Mouse (Mus musculus): ENCODE measurements at regions not wholly inside any gene's neighbourhood (a gene's known extent, or its start where the extent isn't known, plus 50 kb on each side); places are given as distances from the start of the nearest gene placed in this dataset.

DNA sequence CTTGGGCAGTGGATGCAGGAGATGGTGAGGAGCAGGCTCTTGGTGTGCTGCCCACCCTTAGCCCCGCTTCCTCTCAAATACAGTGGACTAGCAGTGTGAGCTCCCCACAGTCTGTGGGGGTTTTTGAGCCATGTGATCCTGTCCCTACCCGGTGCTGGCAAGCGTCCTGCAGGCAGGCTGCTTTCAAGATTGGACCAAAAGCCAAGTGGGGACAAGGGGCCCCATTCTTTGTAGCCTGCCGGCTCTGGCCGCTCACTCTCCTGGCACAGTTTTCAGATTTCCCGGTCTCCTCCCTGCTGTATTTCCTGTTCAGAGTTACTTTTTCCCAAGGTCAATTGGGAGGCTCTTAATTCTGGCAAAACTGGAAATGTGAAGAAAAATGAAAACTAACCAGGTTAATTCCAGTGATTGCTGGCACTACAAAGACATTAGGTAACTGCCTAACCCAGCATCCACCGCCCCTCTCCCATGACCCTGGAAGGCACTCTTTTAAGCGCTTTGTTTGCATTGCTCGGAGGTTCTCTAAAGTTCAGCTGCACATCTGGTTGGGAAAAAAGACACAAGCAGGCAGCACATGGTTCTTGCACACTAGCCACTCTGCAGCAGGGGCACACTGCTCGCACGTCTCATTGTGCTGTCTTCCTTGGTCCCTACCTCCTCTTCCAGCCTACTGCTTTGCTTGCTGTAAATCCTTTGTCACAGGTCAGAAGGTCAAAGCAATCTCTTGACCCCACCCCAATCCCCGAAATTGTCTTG lies 105.6 kb downstream of the Rassf10 start:
- in situ Hi-C loops (cut with MboI; ENCODE audit: unreplicated experiment in 2 of 2), result no loop called here

DNA sequence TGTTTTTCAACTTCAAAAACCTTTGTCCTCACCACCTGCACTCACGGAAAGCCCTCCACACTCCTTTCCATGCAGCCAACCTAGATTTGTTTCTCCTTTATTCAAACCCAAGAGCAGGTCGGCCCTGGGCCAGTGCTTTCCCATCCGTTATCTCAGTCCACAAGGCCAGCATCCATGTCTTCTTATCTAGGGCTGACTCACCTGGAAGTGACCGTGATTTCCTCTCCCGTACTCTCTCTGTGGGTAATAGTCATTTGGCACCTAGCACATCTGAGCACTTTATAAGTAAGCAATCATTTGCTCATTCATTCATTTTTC lies 106.2 kb downstream of the Rassf10 start:
- in situ Hi-C loops (cut with MboI; ENCODE audit: unreplicated experiment in 2 of 2), result no loop called here

DNA sequence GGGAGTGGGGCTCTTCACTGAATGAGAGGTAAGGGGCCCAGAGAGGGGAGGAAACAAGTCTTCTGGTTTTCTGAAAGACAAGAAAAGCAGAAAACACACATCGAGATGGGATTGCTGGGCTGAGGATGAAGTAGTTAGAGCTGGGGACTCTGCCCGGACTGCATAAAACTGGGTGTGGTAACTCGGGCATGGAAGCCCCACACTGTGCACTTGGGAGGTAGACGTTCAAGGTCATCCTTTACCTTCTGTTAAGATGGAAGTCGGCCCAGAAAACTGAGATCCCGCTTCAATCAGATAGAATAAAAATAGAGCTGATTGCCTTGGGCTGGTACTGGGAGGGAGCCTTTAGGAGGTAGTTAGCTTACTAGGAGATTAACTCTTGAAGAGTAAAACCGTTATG lies 107.2 kb downstream of the Rassf10 start:
- in situ Hi-C loops (cut with MboI; ENCODE audit: unreplicated experiment in 2 of 2), result no loop called here

DNA sequence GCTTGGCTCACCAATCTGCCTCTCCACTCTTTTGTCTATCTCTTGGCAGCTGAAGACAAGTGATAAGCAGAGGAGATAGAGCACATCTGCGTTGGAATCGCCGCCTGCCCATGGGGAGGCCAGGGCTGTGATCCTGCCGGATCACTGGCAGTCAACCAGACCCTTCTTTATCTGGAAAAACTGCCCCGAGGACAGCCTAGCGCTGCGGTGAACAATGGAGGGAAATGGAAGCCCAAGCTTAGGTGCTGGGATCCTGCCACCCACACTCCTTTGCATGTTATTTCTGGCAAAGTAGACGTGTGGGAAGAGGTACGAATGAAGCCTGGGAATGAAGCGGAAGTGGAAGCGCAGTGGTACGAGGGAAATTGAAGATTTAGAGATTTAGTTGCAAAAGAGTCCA lies 112.8 kb downstream of the Rassf10 start:
- in situ Hi-C loops (cut with MboI; ENCODE audit: unreplicated experiment in 2 of 2), result no loop called here

- in situ Hi-C loops (cut with MboI; ENCODE audit: unreplicated experiment in 2 of 2), result no loop called here
Observed at GRCm38 (mm10) chr7:113068296-113068695, 114.5 kb downstream of the Rassf10 start.

DNA sequence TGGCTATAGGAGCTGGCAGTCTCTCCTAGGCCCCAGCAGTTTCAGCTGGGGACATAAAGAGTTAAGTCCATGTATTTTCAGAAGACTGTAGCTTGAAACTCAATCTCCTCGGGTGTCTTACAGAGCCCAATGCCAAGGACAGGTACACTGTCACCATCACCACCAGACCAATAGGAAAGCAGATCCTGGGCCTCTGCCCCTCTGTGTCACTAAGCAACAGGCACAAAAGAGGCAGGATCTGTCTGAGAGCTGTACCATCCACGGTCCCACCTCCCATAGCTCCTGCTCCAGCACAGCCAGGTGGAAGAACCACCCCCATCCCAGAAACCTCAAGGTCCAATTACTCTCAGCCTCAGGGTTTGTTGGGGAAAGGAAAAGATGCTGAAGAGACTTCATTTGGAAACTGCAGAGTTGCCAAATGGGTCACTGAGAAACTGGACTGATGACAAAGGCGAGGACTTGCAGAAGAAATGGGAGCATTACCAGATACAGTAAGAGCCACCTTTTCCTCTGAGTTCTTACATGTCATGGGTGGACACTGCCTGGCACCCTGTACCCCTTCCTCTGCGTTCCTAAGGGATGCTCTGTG lies 115.7 kb downstream of the Rassf10 start:
- in situ Hi-C loops (cut with MboI; ENCODE audit: unreplicated experiment in 2 of 2), result no loop called here

DNA sequence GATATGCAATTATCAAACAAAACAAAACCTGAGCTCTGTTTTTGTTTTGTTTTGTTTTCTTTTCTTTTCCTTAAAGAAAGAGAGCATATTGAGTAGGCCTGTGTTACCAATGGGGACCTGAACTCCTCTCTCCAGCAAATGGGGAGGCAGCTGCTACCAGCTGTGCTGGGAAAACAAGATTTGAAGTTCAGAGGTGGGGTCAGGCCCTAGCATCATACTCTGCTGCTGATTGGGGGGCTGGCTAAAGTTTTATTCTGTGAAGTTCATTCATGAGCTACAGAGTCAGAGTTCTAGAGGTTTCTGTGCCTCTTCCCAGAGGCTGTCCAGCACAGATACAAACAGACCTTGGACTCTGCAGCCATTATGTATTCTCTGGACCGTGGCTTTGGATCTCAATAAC lies 117.7 kb downstream of the Rassf10 start:
- in situ Hi-C loops (cut with MboI; ENCODE audit: unreplicated experiment in 2 of 2), result no loop called here

DNA sequence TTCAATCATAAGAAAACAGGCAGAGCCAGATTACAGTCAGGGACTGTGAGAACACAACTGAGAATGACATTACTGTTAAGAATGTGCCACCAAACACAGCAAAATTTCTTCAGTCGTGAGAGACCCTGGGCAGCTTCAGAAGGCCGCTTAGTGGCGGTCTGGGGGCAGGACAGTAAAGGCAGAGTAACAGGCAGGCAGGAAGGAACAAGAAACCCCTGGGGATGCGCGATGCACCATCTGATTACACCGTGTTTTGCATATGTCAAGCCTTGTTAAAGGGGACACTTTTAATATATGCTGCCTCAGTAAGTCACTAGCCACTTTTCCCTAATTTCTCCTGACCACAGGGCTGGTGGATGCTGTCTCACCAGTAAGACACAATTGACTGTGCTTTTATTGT lies 120.0 kb downstream of the Rassf10 start:
- in situ Hi-C loops (cut with MboI; ENCODE audit: unreplicated experiment in 2 of 2), result no loop called here

GRCm38 (mm10) chr7:113075371-113075770 lies 121.6 kb downstream of the Rassf10 start:
- in situ Hi-C loops (cut with MboI; ENCODE audit: unreplicated experiment in 2 of 2), result no loop called here

- in situ Hi-C loops (cut with MboI; ENCODE audit: unreplicated experiment in 2 of 2), result no loop called here
Observed at GRCm38 (mm10) chr7:113076243-113076642, 122.5 kb downstream of the Rassf10 start.

- in situ Hi-C loops (cut with MboI; ENCODE audit: unreplicated experiment in 2 of 2), result no loop called here
Observed at GRCm38 (mm10) chr7:113081120-113081519, 126.1 kb upstream of the Arntl start.

GRCm38 (mm10) chr7:113084930-113085625 lies 122.2 kb upstream of the Arntl start:
- in situ Hi-C loops (cut with MboI; ENCODE audit: unreplicated experiment in 2 of 2), result no loop called here

GRCm38 (mm10) chr7:113086158-113086557 lies 121.1 kb upstream of the Arntl start:
- in situ Hi-C loops (cut with MboI; ENCODE audit: unreplicated experiment in 2 of 2), result no loop called here

GRCm38 (mm10) chr7:113087646-113088045 lies 119.6 kb upstream of the Arntl start:
- in situ Hi-C loops (cut with MboI; ENCODE audit: unreplicated experiment in 2 of 2), result no loop called here

GRCm38 (mm10) chr7:113089044-113089443 lies 118.2 kb upstream of the Arntl start:
- in situ Hi-C loops (cut with MboI; ENCODE audit: unreplicated experiment in 2 of 2), result no loop called here

DNA sequence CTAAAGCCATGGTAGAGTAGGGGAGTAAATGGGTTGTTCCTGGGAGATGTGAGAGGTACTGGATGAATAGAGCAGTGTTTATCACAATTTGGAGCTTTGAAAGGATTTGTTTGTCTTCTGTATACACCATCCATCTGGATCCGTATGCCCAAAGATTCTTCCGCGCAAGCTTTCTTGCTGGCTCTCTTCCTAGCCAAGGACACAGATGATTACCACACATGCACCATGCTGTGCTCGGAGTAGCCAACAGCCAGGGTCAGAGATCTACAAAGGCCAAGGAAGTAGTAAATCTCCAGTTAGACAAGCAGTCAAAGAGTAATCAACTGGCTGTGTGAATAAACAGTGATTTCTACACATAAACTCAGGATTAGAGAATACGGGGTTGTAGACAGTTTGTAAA lies 113.3 kb upstream of the Arntl start:
- in situ Hi-C loops (cut with MboI; ENCODE audit: unreplicated experiment in 2 of 2), result no loop called here

DNA sequence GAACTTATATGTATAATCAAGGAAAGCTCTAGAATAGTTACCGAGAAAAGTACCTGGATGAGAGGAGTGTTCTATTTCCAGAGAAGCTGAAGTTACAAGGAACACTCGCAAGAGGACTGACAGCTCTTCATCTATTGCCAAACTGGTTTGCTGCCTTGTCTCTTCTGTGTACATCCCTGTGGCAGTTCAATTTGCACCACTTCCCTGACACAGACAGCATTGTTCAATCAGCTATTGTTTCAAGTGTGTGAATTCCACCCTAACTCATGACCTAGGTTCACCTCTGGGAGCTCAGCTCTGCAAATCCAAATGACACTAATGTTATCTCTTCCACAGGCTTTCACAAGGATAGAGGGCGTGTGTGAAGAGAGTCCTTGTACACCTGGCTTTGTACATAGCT lies 112.2 kb upstream of the Arntl start:
- in situ Hi-C loops (cut with MboI; ENCODE audit: unreplicated experiment in 2 of 2), result no loop called here

GRCm38 (mm10) chr7:113104265-113104664 lies 103.0 kb upstream of the Arntl start:
- in situ Hi-C loops (cut with MboI; ENCODE audit: unreplicated experiment in 2 of 2), result no loop called here

DNA sequence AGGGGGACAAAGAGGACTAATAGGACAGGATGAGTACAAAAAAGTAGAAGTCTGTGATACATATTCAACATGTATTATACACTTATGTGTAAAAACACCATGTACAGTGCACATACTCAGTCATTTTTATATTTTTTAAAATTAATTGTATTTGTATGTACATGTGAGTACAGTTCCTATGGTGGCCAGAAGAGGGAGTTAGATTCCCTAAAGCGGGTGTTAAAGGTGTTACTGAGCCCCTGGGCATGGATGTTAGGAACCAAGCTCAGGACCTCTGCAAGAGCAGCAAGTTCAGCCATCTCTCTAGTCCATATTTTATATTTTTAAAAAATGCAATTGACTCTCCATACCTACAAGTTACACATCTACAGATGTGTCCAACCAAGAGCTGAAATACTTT lies 101.9 kb upstream of the Arntl start:
- in situ Hi-C loops (cut with MboI; ENCODE audit: unreplicated experiment in 2 of 2), result no loop called here

DNA sequence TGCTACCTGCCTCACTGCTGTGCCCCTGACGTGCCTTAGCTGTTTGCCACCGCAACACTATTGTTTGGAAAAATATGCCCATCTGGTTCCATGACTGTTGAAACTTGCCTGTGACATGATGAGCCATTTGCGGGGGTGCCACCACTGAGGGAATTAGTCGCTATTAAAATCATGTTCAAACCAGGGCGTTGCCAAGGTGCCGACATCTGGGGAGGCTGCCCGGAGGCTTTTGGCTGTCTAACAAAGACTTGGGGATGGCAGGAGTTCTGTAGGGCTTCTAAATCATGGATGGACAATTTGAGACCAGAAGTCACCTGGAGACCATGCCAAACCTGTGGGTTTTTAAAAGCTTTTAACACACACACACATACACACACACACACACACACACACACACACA lies 100.5 kb upstream of the Arntl start:
- in situ Hi-C loops (cut with MboI; ENCODE audit: unreplicated experiment in 2 of 2), result no loop called here

DNA sequence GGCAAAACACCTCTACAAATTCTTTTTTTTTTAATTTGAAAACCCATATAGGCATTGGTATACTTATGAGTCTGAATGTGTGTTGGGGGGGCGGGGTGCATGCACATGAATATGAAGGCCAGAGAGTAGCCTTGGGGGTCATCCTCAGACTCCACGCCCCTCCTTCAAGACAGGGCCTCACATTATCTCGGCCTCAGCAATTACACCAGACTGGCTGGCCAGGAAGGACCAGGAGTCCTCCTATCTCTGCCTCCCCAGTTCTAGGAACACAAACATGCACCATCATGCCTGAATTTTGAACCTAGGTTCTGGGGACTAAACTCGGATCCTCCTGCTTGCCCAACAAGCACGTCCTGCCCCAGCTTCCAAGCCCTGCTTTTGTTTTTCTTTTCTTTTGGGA lies 99.3 kb upstream of the Arntl start:
- in situ Hi-C loops (cut with MboI; ENCODE audit: unreplicated experiment in 2 of 2), result no loop called here

DNA sequence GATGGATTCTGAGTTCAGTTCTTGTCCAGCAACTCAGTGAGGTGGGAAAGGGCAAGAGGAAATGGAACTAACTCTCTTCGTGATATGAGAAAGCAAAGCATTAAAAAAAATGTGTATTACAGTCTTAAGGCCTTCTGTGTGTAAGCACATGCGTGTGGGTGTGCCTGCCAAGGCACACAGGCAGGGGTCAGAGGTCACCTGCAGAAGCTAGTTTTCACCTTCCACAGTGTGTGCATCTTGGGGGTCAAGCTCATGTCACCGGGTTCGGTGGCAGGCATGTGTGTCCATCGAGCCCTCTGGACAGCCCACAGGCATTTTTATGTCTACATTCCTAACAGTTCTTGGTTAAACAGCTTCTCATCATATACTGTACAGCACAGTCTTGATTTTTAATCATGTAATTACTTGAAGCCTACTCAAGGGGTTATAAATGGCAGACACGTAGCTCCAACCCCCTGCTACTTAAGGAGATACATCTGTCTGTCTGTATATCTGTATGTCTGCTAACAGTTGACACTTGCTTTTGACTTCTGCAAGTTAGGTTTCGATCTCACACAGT lies 98.7 kb upstream of the Arntl start:
- in situ Hi-C loops (cut with MboI; ENCODE audit: unreplicated experiment in 2 of 2), result no loop called here
